Mouse (Mus musculus) heart, postnatal 0 days (tissue): ENCODE measurements at regions not wholly inside any gene's neighbourhood (a gene's known extent, or its start where the extent isn't known, plus 50 kb on each side); places are given as distances from the start of the nearest gene placed in this dataset.

Experiments used
- CTCF ChIP-seq: IDR thresholded peaks from 2 replicates; pipeline ENCODE4 v1.5.1; 2016; ENCODE audit warnings: antibody characterized with exemption, control low read depth, low read depth
- EP300 ChIP-seq: IDR thresholded peaks from 2 replicates; pipeline ENCODE4 v1.6.1; 2016; ENCODE audit warnings: antibody characterized with exemption, low read depth

GRCm38 (mm10) chr3:50842216-50842615 is 382.0 kb upstream of the Noct start:
- no peak for TF ChIP-seq CTCF
- no peak for TF ChIP-seq EP300
